Mouse (Mus musculus) forebrain, embryonic 12.5 days (tissue): ENCODE data around the gene Mtif3. TPM values are rescaled to one million over a fixed set of nuclear protein-coding genes. Genes with fewer than 3 reads are reported as not detected.

Experiments used
- ATAC-seq: fragments of 200-750 bp; cut with Nextera tagmentation; 2 replicates; pipeline ENCODE4 v1.8.0; 2017; ENCODE audit warnings: moderate TSS enrichment; ENCODE audit not compliant: low FRiP score
- H3K27ac ChIP-seq: fragments of 300-500 bp; sonication (generic); 2 replicates; pipeline ENCODE4 v1.5.1; 2016; ENCODE audit warnings: mild to moderate bottlenecking
- H3K27me3 ChIP-seq: fragments of 300-500 bp; sonication (generic); 2 replicates; pipeline ENCODE4 v1.6.1; 2016; ENCODE audit warnings: mild to moderate bottlenecking
- H3K36me3 ChIP-seq: fragments of 300-500 bp; sonication (generic); replicated peaks from 2 replicates; pipeline ENCODE4 v1.6.1; 2016; ENCODE audit warnings: mild to moderate bottlenecking
- H3K4me1 ChIP-seq: fragments of 300-500 bp; sonication (generic); 2 replicates; pipeline ENCODE4 v1.6.1; 2016
- H3K4me2 ChIP-seq: fragments of 300-500 bp; sonication (generic); 2 replicates; pipeline ENCODE4 v1.6.1; 2016; ENCODE audit warnings: mild to moderate bottlenecking, moderate library complexity
- H3K4me3 ChIP-seq: fragments of 300-500 bp; sonication (generic); replicated peaks from 2 replicates; pipeline ENCODE4 v1.5.1; 2016; ENCODE audit warnings: mild to moderate bottlenecking
- H3K9ac ChIP-seq: fragments of 300-500 bp; sonication (generic); 2 replicates; pipeline ENCODE4 v1.6.1; 2016; ENCODE audit warnings: mild to moderate bottlenecking
- H3K9me3 ChIP-seq: fragments of 300-500 bp; sonication (generic); 2 replicates; pipeline ENCODE4 v1.6.1; 2016
- WGBS: fragments of 180-500 bp; shearing (Covaris S2); methylation state at CpG from one replicate; pipeline ENCODE4 v1.1.7; 2016; 5-methylcytosine and 5-hydroxymethylcytosine counted together
- polyA plus RNA-seq: library from polyadenylated mRNA; unstranded; fragments of >200 nt; fragmentation: Nextera tagmentation; extraction: Ambion mirVana; gene quantifications from 2 replicates; pipeline ENCODE4 v1.2.1, GENCODE M21; 2016

The Mtif3 gene
- polyA plus RNA-seq, 1 experiment from 2014 or later = 18.8 TPM

- no peaks in the 10 kb centered on the region for H3K36me3 ChIP-seq
- no peaks in the 10 kb centered on the region for H3K9me3 ChIP-seq
- no peak for ATAC-seq
- 84% methylated on average over 6 of the region's 6 CpGs for WGBS
- H3K9ac ChIP-seq = no peak overlapping the region
- no peak overlapping the region for H3K27ac ChIP-seq
- no peak overlapping the region for H3K4me3 ChIP-seq
- H3K4me2 ChIP-seq = no peak overlapping the region
- peaks cover 5% of the 10 kb centered on the region; the same call in 1 of the 2 replicates for H3K4me1 ChIP-seq
- H3K27me3 ChIP-seq = peaks cover 38% of the 10 kb centered on the region
These were observed 17.8 kb upstream of the Mtif3 start for GRCm38 (mm10) chr5:146981376-146981775.

GRCm38 (mm10) chr5:146974781-146975123 lies 11.2 kb upstream of the Mtif3 start:
- Histone ChIP-seq H3K4me3 (no peak overlapping the region), H3K4me1 (no peaks in the 10 kb centered on the region), H3K9ac (no peak overlapping the region), H3K27me3 (peaks cover 26% of the 10 kb centered on the region), H3K4me2 (no peak overlapping the region), H3K36me3 (no peaks in the 10 kb centered on the region), H3K27ac (no peak overlapping the region), H3K9me3 (no peaks in the 10 kb centered on the region)
- ATAC-seq = no peak
- 83% methylated on average over 13 of the region's 13 CpGs for WGBS

GRCm38 (mm10) chr5:146973858-146974780 lies 10.5 kb upstream of the Mtif3 start:
- no peak for ATAC-seq
- Histone ChIP-seq H3K4me2 (no peak overlapping the region), H3K4me1 (peaks cover 2% of the 10 kb centered on the region), H3K9ac (no peak overlapping the region), H3K4me3 (no peak overlapping the region), H3K27ac (no peak overlapping the region), H3K36me3 (no peaks in the 10 kb centered on the region), H3K9me3 (no peaks in the 10 kb centered on the region), H3K27me3 (peaks cover 26% of the 10 kb centered on the region)
- 87% methylated on average over 25 of the region's 25 CpGs for WGBS

- H3K27me3 ChIP-seq = peaks cover 26% of the 10 kb centered on the region
- H3K9ac ChIP-seq = no peak overlapping the region
- H3K36me3 ChIP-seq = no peaks in the 10 kb centered on the region
- 94% methylated on average over 9 of the region's 9 CpGs for WGBS
- H3K4me2 ChIP-seq = no peak overlapping the region
- H3K4me1 ChIP-seq = peaks cover 9% of the 10 kb centered on the region
- no peak for ATAC-seq
- no peak overlapping the region for H3K4me3 ChIP-seq
- H3K27ac ChIP-seq = no peak overlapping the region
- H3K9me3 ChIP-seq = no peaks in the 10 kb centered on the region
These were observed 9.8 kb upstream of the Mtif3 start for GRCm38 (mm10) chr5:146973353-146973752.

DNA sequence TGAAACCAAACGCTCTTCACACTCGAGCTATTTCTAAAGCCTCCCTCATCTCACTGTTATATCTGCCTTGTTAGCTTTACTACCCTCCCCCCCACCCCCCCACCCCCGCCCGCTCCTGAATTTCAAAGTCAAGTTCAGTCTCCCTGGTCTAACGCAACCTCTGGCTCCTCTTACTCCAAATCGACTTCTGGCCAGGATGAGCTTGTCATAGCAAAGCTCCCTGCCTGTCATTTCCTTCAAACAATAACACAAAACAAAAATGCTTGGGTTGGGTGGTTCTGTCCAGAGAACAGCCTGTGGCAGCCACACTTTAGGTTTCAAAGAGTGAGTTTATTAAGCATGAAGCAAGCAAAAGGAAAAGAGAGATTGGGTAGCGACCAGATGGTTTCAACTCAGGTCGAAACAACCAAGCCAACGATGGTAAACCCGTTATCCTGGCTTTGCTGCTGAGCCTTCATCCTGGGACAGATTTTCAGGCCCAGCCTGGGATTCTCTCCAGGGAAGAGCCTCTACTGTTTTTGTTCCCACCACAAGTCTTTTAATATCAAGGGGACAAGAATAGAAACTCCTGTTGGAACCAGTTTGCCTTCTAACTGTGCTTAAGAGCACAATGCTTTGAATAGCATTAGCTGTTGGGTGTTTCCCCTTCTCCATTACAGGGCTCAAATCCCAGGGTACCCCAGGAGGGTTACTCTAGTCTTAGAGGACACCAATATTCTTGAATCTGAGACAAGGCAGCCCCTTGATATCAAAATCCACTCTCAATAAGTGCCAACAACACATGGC lies 8.4 kb upstream of the Mtif3 start:
- Histone ChIP-seq H3K4me1 (peaks cover 9% of the 10 kb centered on the region), H3K9me3 (no peaks in the 10 kb centered on the region), H3K4me3 (no peak overlapping the region), H3K4me2 (no peak overlapping the region), H3K27ac (no peak overlapping the region), H3K36me3 (no peaks in the 10 kb centered on the region), H3K9ac (no peak overlapping the region), H3K27me3 (peaks cover 26% of the 10 kb centered on the region)
- ATAC-seq = no peak
- WGBS = 82% methylated on average over 10 of the region's 10 CpGs

GRCm38 (mm10) chr5:146968695-146969393 lies 5.2 kb upstream of the Mtif3 start:
- Histone ChIP-seq H3K27me3 (peaks cover 25% of the 10 kb centered on the region), H3K36me3 (no peaks in the 10 kb centered on the region), H3K4me2 (peak overlapping the region; percentile 27), H3K4me3 (no peak overlapping the region), H3K4me1 (peaks cover 13% of the 10 kb centered on the region), H3K9ac (no peak overlapping the region), H3K27ac (peak overlapping the region; percentile 36; the same call in 1 of the 2 replicates), H3K9me3 (no peaks in the 10 kb centered on the region)
- ATAC-seq = peak; percentile 57; the same call in 1 of the 2 replicates
- WGBS = 16% methylated on average over 13 of the region's 13 CpGs

GRCm38 (mm10) chr5:146963937-146964278 lies 308 bp upstream of the Mtif3 start:
- Histone ChIP-seq H3K27ac (no peak overlapping the region), H3K4me1 (peaks cover 16% of the 10 kb centered on the region), H3K36me3 (peaks cover 4% of the 10 kb centered on the region), H3K9ac (peak overlapping the region; percentile 34; the same call in 1 of the 2 replicates), H3K4me2 (peak overlapping the region; percentile 76), H3K9me3 (no peaks in the 10 kb centered on the region), H3K4me3 (peak overlapping the region; percentile 89), H3K27me3 (peaks cover 7% of the 10 kb centered on the region; the same call in 1 of the 2 replicates)
- 58% methylated on average over 8 of the region's 8 CpGs for WGBS
- ATAC-seq = peak; percentile 47

DNA sequence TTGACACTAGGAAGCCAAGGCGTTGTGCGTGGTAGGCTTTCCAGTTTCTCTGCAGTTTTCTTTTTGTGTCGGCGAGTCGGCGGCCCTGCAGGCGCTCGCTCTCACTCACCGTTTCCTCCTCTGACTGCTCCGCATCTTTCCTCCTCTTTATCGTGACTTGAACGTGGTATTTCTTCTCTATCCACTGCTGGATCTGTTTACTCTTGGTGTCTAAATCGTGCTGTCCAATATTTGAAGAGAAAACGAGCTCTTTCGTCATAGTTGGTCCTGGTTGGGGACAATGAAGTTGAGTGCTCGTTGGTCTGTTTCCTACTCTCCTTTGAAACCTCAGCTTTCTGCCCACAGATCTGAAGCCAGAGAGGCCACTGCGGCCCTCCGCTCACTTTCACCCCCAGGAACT lies 6.9 kb downstream of the Mtif3 start:
- Histone ChIP-seq H3K27me3 (no peaks in the 10 kb centered on the region), H3K27ac (no peak overlapping the region), H3K9ac (no peak overlapping the region), H3K4me2 (no peak overlapping the region), H3K4me3 (no peak overlapping the region), H3K9me3 (no peaks in the 10 kb centered on the region), H3K36me3 (peaks cover 68% of the 10 kb centered on the region), H3K4me1 (no peaks in the 10 kb centered on the region)
- WGBS = 92% methylated on average over 18 of the region's 18 CpGs
- ATAC-seq = no peak

- Histone ChIP-seq H3K4me3 (no peak overlapping the region), H3K9ac (no peak overlapping the region), H3K9me3 (no peaks in the 10 kb centered on the region), H3K27ac (no peak overlapping the region), H3K36me3 (peaks cover 78% of the 10 kb centered on the region), H3K4me2 (no peak overlapping the region), H3K27me3 (no peaks in the 10 kb centered on the region), H3K4me1 (no peaks in the 10 kb centered on the region)
- ATAC-seq = no peak
- 88% methylated on average over 5 of the region's 5 CpGs for WGBS
These were observed 7.9 kb downstream of the Mtif3 start for GRCm38 (mm10) chr5:146955651-146956050.

DNA sequence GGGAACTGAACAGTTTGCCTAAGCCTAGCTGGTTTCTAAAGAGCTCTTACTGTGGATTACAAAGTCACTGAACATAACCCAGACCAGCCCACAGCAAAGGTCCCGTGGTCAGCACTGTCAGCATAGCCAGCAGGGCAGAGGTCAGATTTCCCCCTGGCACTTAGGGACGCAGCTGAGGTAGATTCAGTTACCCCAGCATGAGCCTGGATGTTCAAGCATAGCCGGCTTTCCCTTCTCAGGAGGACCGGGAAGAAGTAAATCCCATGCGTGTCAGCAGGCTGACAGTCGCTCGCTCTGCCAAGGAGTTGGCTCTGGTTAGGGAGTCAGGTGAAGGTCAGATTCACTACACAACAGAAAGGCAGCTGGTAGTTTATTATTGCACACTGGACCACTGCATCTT lies 9.0 kb downstream of the Mtif3 start:
- Histone ChIP-seq H3K9me3 (no peaks in the 10 kb centered on the region), H3K27me3 (no peaks in the 10 kb centered on the region), H3K36me3 (peaks cover 82% of the 10 kb centered on the region), H3K4me3 (no peak overlapping the region), H3K9ac (no peak overlapping the region), H3K4me2 (no peak overlapping the region), H3K27ac (no peak overlapping the region), H3K4me1 (peaks cover 9% of the 10 kb centered on the region)
- 94% methylated on average over 7 of the region's 7 CpGs for WGBS
- no peak for ATAC-seq

GRCm38 (mm10) chr5:146948508-146949088 lies 15.0 kb downstream of the Mtif3 start, which contains the start of gene Gtf3a:
Gene Gtf3a, plus strand, starts transcription at chr5:146948657.
- peak within 1 kb of the TSS; percentile 85 for H3K9ac ChIP-seq

More at GRCm38 (mm10) chr5:146948508-146949088, 15.0 kb downstream of the Mtif3 start, which contains the start of gene Gtf3a:
- ATAC-seq = peak; percentile 92
- Histone ChIP-seq H3K4me3 (peak within 1 kb of the TSS; percentile 70), H3K4me2 (peak within 1 kb of the TSS; percentile 92), H3K9me3 (peaks cover 3% of the 10 kb centered on the region; the same call in 1 of the 2 replicates), H3K27ac (peak within 1 kb of the TSS; percentile 69), H3K4me1 (peaks cover 16% of the 10 kb centered on the region), H3K27me3 (no peaks in the 10 kb centered on the region), H3K36me3 (peaks cover 33% of the 10 kb centered on the region)
- WGBS = under 1% methylated on average over 62 of the region's 62 CpGs
